Mouse (Mus musculus) heart, embryonic 12.5 days (tissue): ENCODE measurements around the gene Pif1. TPM values are rescaled to one million over a fixed set of nuclear protein-coding genes. Genes with fewer than 3 reads are reported as not detected.

Source experiments
- ATAC-seq: fragments of 200-750 bp; cut with Nextera tagmentation; 2 replicates; pipeline ENCODE4 v1.8.0; 2017; ENCODE audit warnings: moderate TSS enrichment, moderate library complexity; ENCODE audit not compliant: insufficient number of reproducible peaks, low FRiP score
- H3K27ac ChIP-seq: fragments of 300-500 bp; sonication (generic); 2 replicates; pipeline ENCODE4 v1.5.1; 2016; ENCODE audit warnings: mild to moderate bottlenecking, moderate library complexity; ENCODE audit not compliant: poor library complexity, severe bottlenecking
- H3K27me3 ChIP-seq: fragments of 300-500 bp; sonication (generic); replicated peaks from 2 replicates; pipeline ENCODE4 v1.6.1; 2016; ENCODE audit warnings: mild to moderate bottlenecking, moderate library complexity
- H3K36me3 ChIP-seq: fragments of 300-500 bp; sonication (generic); 2 replicates; pipeline ENCODE4 v1.6.1; 2016; ENCODE audit warnings: mild to moderate bottlenecking, moderate library complexity
- H3K4me1 ChIP-seq: fragments of 300-500 bp; sonication (generic); replicated peaks from 2 replicates; pipeline ENCODE4 v1.6.1; 2016; ENCODE audit warnings: mild to moderate bottlenecking
- H3K4me2 ChIP-seq: fragments of 300-500 bp; sonication (generic); 2 replicates; pipeline ENCODE4 v1.6.1; 2016; ENCODE audit warnings: mild to moderate bottlenecking, moderate library complexity
- H3K4me3 ChIP-seq: fragments of 300-500 bp; sonication (generic); 2 replicates; pipeline ENCODE4 v1.5.1; 2016; ENCODE audit warnings: mild to moderate bottlenecking
- H3K9ac ChIP-seq: fragments of 300-500 bp; sonication (generic); 2 replicates; pipeline ENCODE4 v1.6.1; 2016; ENCODE audit warnings: mild to moderate bottlenecking, moderate library complexity
- H3K9me3 ChIP-seq: fragments of 300-500 bp; sonication (generic); replicated peaks from 2 replicates; pipeline ENCODE4 v1.6.1; 2016; ENCODE audit warnings: mild to moderate bottlenecking, moderate library complexity
- WGBS: fragments of 180-500 bp; shearing (Covaris S2); methylation state at CpG from one replicate; pipeline ENCODE4 v1.1.7; 2016; 5-methylcytosine and 5-hydroxymethylcytosine counted together
- polyA plus RNA-seq: library from polyadenylated mRNA; unstranded; fragments of >200 nt; fragmentation: Nextera tagmentation; extraction: Ambion mirVana; gene quantifications from 2 replicates; pipeline ENCODE4 v1.2.1, GENCODE M21; 2016

Pif1 gene
- polyA plus RNA-seq, 1 experiment from 2014 or later: 12.4 TPM

GRCm38 (mm10) chr9:65621666-65622065, 34.7 kb downstream of the Pif1 start:
- no peaks in the 10 kb centered on the region for H3K9me3 ChIP-seq
- no peaks in the 10 kb centered on the region for H3K36me3 ChIP-seq
- 73% methylated on average over 2 of the region's 2 CpGs for WGBS
- H3K4me3 ChIP-seq: no peak overlapping the region
- H3K4me2 ChIP-seq: no peak overlapping the region
- H3K4me1 ChIP-seq: 0 out of 2 replicates have a peak, but pooled peaks cover 5% of the 10 kb centered on the region
- no peak overlapping the region for H3K9ac ChIP-seq
- no peak for ATAC-seq
- H3K27me3 ChIP-seq: no peaks in the 10 kb centered on the region
- no peak overlapping the region for H3K27ac ChIP-seq

GRCm38 (mm10) chr9:65622826-65623225, 35.9 kb downstream of the Pif1 start:
- ATAC-seq: no peak
- Histone ChIP-seq H3K27me3 (0 out of 2 replicates have a peak, but pooled peaks cover 3% of the 10 kb centered on the region), H3K36me3 (no peaks in the 10 kb centered on the region), H3K4me1 (0 out of 2 replicates have a peak, but pooled peaks cover 5% of the 10 kb centered on the region), H3K27ac (no peak overlapping the region), H3K4me3 (no peak overlapping the region), H3K9ac (no peak overlapping the region), H3K4me2 (no peak overlapping the region), H3K9me3 (no peaks in the 10 kb centered on the region)
- WGBS: 76% methylated on average over 5 of the region's 5 CpGs

GRCm38 (mm10) chr9:65624266-65624665, 37.3 kb downstream of the Pif1 start:
- H3K4me3 ChIP-seq: no peak overlapping the region
- no peak overlapping the region for H3K9ac ChIP-seq
- H3K27me3 ChIP-seq: 0 out of 2 replicates have a peak, but pooled peaks cover 3% of the 10 kb centered on the region
- 71% methylated on average over 2 of the region's 2 CpGs for WGBS
- no peaks in the 10 kb centered on the region for H3K9me3 ChIP-seq
- no peak for ATAC-seq
- H3K27ac ChIP-seq: no peak overlapping the region
- H3K36me3 ChIP-seq: no peaks in the 10 kb centered on the region
- no peak overlapping the region for H3K4me2 ChIP-seq
- H3K4me1 ChIP-seq: peaks cover 12% of the 10 kb centered on the region

GRCm38 (mm10) chr9:65629025-65629766, 42.2 kb downstream of the Pif1 start, which contains the start of gene Rbpms2:
TSS of gene Rbpms2 (plus strand) at chr9:65629648.
- Histone ChIP-seq H3K9me3 (no peaks in the 10 kb centered on the region), H3K27me3 (0 out of 2 replicates have a peak, but pooled peaks cover 3% of the 10 kb centered on the region), H3K27ac (peak within 1 kb of the TSS; percentile 94), H3K36me3 (no peaks in the 10 kb centered on the region), H3K4me1 (peaks cover 32% of the 10 kb centered on the region), H3K4me2 (peak within 1 kb of the TSS; percentile 89), H3K9ac (peak within 1 kb of the TSS; percentile 98), H3K4me3 (peak within 1 kb of the TSS; percentile 86)
- ATAC-seq: no peak
- 1% methylated on average over 36 of the region's 40 CpGs for WGBS

- Histone ChIP-seq H3K27me3 (0 out of 2 replicates have a peak, but pooled peaks cover 3% of the 10 kb centered on the region), H3K9ac (peak overlapping the region; percentile 98), H3K4me3 (peak overlapping the region; percentile 86), H3K36me3 (no peaks in the 10 kb centered on the region), H3K27ac (peak overlapping the region; percentile 94), H3K4me1 (peaks cover 32% of the 10 kb centered on the region), H3K4me2 (peak overlapping the region; percentile 89), H3K9me3 (no peaks in the 10 kb centered on the region)
- under 1% methylated on average over 44 of the region's 83 CpGs for WGBS
- peak; percentile 92 for ATAC-seq
Measured at GRCm38 (mm10) chr9:65629767-65630630, 43.0 kb downstream of the Pif1 start.

- H3K9ac ChIP-seq: peak overlapping the region; percentile 98
- ATAC-seq: peak; percentile 76
- under 1% methylated on average over 69 of the region's 78 CpGs for WGBS
- peak overlapping the region; percentile 89 for H3K4me2 ChIP-seq
- H3K4me1 ChIP-seq: peaks cover 34% of the 10 kb centered on the region
- 0 out of 2 replicates have a peak, but pooled peaks cover 3% of the 10 kb centered on the region for H3K27me3 ChIP-seq
- no peaks in the 10 kb centered on the region for H3K36me3 ChIP-seq
- H3K9me3 ChIP-seq: no peaks in the 10 kb centered on the region
- peak overlapping the region; percentile 94 for H3K27ac ChIP-seq
- peak overlapping the region; percentile 86 for H3K4me3 ChIP-seq
Measured at GRCm38 (mm10) chr9:65630631-65631353, 43.8 kb downstream of the Pif1 start.

GRCm38 (mm10) chr9:65631354-65632021, 44.5 kb downstream of the Pif1 start:
- Histone ChIP-seq H3K27ac (peak overlapping the region; percentile 94), H3K27me3 (0 out of 2 replicates have a peak, but pooled peaks cover 3% of the 10 kb centered on the region), H3K4me1 (peaks cover 37% of the 10 kb centered on the region), H3K9ac (peak overlapping the region; percentile 98), H3K36me3 (no peaks in the 10 kb centered on the region), H3K9me3 (no peaks in the 10 kb centered on the region), H3K4me3 (peak overlapping the region; percentile 86), H3K4me2 (peak overlapping the region; percentile 89)
- WGBS: 10% methylated on average over 16 of the region's 16 CpGs
- no peak for ATAC-seq

GRCm38 (mm10) chr9:65635766-65636165, 48.8 kb downstream of the Pif1 start:
- no peaks in the 10 kb centered on the region for H3K27me3 ChIP-seq
- peaks cover 64% of the 10 kb centered on the region for H3K4me1 ChIP-seq
- H3K36me3 ChIP-seq: no peaks in the 10 kb centered on the region
- H3K9me3 ChIP-seq: no peaks in the 10 kb centered on the region
- no peak overlapping the region for H3K9ac ChIP-seq
- H3K27ac ChIP-seq: no peak overlapping the region
- WGBS: 72% methylated on average over 1 of the region's 1 CpGs
- H3K4me2 ChIP-seq: no peak overlapping the region
- ATAC-seq: no peak
- H3K4me3 ChIP-seq: no peak overlapping the region

- Histone ChIP-seq H3K27me3 (no peaks in the 10 kb centered on the region), H3K4me1 (peaks cover 71% of the 10 kb centered on the region), H3K36me3 (no peaks in the 10 kb centered on the region), H3K4me2 (no peak overlapping the region), H3K27ac (no peak overlapping the region), H3K9ac (no peak overlapping the region), H3K4me3 (no peak overlapping the region), H3K9me3 (no peaks in the 10 kb centered on the region)
- 88% methylated on average over 4 of the region's 4 CpGs for WGBS
- ATAC-seq: no peak
Measured at GRCm38 (mm10) chr9:65636926-65637325, 50.0 kb downstream of the Pif1 start.

GRCm38 (mm10) chr9:65639065-65639464, 52.1 kb downstream of the Pif1 start:
- no peak overlapping the region for H3K4me3 ChIP-seq
- peak overlapping the region; percentile 10; the same call in 1 of the 2 replicates for H3K4me2 ChIP-seq
- H3K4me1 ChIP-seq: peaks cover 64% of the 10 kb centered on the region
- H3K27ac ChIP-seq: peak overlapping the region; percentile 87
- no peaks in the 10 kb centered on the region for H3K36me3 ChIP-seq
- no peak for ATAC-seq
- WGBS: 29% methylated on average over 5 of the region's 5 CpGs
- no peaks in the 10 kb centered on the region for H3K27me3 ChIP-seq
- no peaks in the 10 kb centered on the region for H3K9me3 ChIP-seq
- H3K9ac ChIP-seq: peak overlapping the region; percentile 55
